Mouse (Mus musculus) intestine, embryonic 15.5 days (tissue): ENCODE measurements around the gene Gm44511. TPM values are rescaled to one million over a fixed set of nuclear protein-coding genes. Genes with fewer than 3 reads are reported as not detected.
A peak's percentile ranks its signal among the peaks of the same experiment; 100 is the strongest.

ENCODE experiments used
- ATAC-seq: fragments of 200-750 bp; cut with Nextera tagmentation; 2 replicates; pipeline ENCODE4 v1.8.0; 2017; ENCODE audit warnings: moderate TSS enrichment, moderate library complexity
- H3K27ac ChIP-seq: fragments of 300-500 bp; sonication (generic); 2 replicates; pipeline ENCODE4 v1.5.1; 2015; ENCODE audit warnings: mild to moderate bottlenecking, inconsistent platforms
- H3K27me3 ChIP-seq: fragments of 300-500 bp; sonication (generic); replicated peaks from 2 replicates; pipeline ENCODE4 v1.6.1; 2015; ENCODE audit warnings: inconsistent platforms
- H3K36me3 ChIP-seq: fragments of 300-500 bp; sonication (generic); 2 replicates; pipeline ENCODE4 v1.6.1; 2015; ENCODE audit warnings: inconsistent platforms
- H3K4me1 ChIP-seq: fragments of 300-500 bp; sonication (generic); replicated peaks from 2 replicates; pipeline ENCODE4 v1.6.1; 2015; ENCODE audit warnings: inconsistent platforms
- H3K4me2 ChIP-seq: fragments of 300-500 bp; sonication (generic); replicated peaks from 2 replicates; pipeline ENCODE4 v1.6.1; 2015; ENCODE audit warnings: mild to moderate bottlenecking, inconsistent platforms
- H3K4me3 ChIP-seq: fragments of 300-500 bp; sonication (generic); replicated peaks from 2 replicates; pipeline ENCODE4 v1.5.1; 2015; ENCODE audit warnings: inconsistent platforms
- H3K9ac ChIP-seq: fragments of 300-500 bp; sonication (generic); 2 replicates; pipeline ENCODE4 v1.6.1; 2015; ENCODE audit warnings: inconsistent platforms
- H3K9me3 ChIP-seq: fragments of 300-500 bp; sonication (generic); 2 replicates; pipeline ENCODE4 v1.6.1; 2016; ENCODE audit warnings: inconsistent platforms
- WGBS: fragments of 180-500 bp; shearing (Covaris S2); methylation state at CpG from one replicate; pipeline ENCODE4 v1.1.7; 2015; 5-methylcytosine and 5-hydroxymethylcytosine counted together
- polyA plus RNA-seq: library from polyadenylated mRNA; unstranded; fragments of >200 nt; fragmentation: Nextera tagmentation; extraction: Ambion mirVana; gene quantifications from 2 replicates; pipeline ENCODE4 v1.2.1, GENCODE M21; 2015

Gene Gm44511
- polyA plus RNA-seq: not detected in 2 replicates

GRCm38 (mm10) chr6:128826132-128826531 lies at the start of gene Gm44511, which contains the start of gene Klrb1b:
Gm44511 (minus strand) TSS chr6:128826315.
Klrb1b (minus strand) TSS chr6:128826331.
- no peak for ATAC-seq
- Histone ChIP-seq H3K4me3 (no peak within 1 kb of the TSS), H3K27ac (no peak within 1 kb of the TSS), H3K9ac (no peak within 1 kb of the TSS), H3K4me1 (no peaks in the 10 kb centered on the region), H3K27me3 (no peaks in the 10 kb centered on the region), H3K4me2 (no peak within 1 kb of the TSS), H3K9me3 (no peaks in the 10 kb centered on the region), H3K36me3 (no peaks in the 10 kb centered on the region)
- 88% methylated on average over 6 of the region's 6 CpGs for WGBS

GRCm38 (mm10) chr6:128871910-128872610 lies 45.9 kb upstream of the Gm44511 start:
- WGBS: 88% methylated on average over 1 of the region's 1 CpGs
- ATAC-seq: no peak
- no peaks in the 10 kb centered on the region for H3K9me3 ChIP-seq

DNA sequence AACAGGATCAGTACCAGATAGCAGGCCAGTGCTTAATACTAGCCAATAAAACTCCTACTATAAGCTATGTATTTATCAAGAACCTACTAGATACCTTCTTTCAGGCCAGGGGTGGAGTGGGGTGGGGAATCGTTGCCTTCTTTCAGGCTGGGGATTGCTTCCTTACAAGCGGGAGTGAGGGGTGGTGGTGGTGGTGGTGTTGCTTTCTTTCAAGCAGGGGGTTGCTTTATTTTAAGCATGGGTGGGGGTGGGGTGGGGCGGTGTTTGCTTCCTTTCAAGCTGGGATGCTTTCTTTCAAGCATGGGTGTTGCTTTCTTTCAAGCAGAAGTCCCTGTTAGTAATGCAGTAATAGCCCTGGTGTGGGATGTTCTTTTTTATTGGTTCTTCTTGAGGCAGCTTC lies 42.7 kb upstream of the Gm44511 start:
- Histone ChIP-seq H3K36me3 (no peaks in the 10 kb centered on the region), H3K9ac (no peak overlapping the region), H3K4me3 (no peak overlapping the region), H3K9me3 (no peaks in the 10 kb centered on the region), H3K27me3 (no peaks in the 10 kb centered on the region), H3K4me2 (no peak overlapping the region), H3K4me1 (no peaks in the 10 kb centered on the region), H3K27ac (no peak overlapping the region)
- no peak for ATAC-seq
- WGBS: 31% methylated on average over 3 of the region's 3 CpGs

More at GRCm38 (mm10) chr6:128871910-128872610, 45.9 kb upstream of the Gm44511 start:
- Histone ChIP-seq H3K27ac (no peak overlapping the region), H3K4me2 (no peak overlapping the region), H3K36me3 (no peaks in the 10 kb centered on the region), H3K4me1 (no peaks in the 10 kb centered on the region), H3K4me3 (no peak overlapping the region), H3K9ac (no peak overlapping the region), H3K27me3 (no peaks in the 10 kb centered on the region)

- Histone ChIP-seq H3K9ac (no peak overlapping the region), H3K27me3 (no peaks in the 10 kb centered on the region), H3K4me2 (no peak overlapping the region), H3K36me3 (no peaks in the 10 kb centered on the region), H3K4me1 (no peaks in the 10 kb centered on the region), H3K27ac (no peak overlapping the region), H3K4me3 (no peak overlapping the region), H3K9me3 (no peaks in the 10 kb centered on the region)
- ATAC-seq: no peak
- 87% methylated on average over 2 of the region's 2 CpGs for WGBS
These were observed 31.9 kb upstream of the Gm44511 start for GRCm38 (mm10) chr6:128857976-128858375.

DNA sequence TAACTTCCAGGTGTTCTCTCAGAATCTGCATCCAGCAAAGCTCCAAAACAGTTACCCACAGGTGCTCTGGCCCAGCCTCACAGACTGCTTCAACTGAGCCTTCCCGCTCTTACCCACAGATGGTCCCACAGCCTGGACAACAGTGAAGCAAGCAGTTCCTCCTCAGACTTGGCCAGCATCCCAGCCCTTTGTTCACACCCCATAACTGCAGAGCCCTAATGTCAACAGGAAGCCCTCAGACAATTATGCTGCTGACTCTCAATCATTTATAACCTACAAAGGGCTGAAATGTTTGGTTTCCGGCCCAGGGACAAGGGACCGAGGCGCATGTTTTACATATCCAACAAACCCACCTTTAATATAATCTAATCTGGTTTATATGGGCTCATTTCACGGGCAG lies 30.1 kb upstream of the Gm44511 start:
- H3K9me3 ChIP-seq: no peaks in the 10 kb centered on the region
- ATAC-seq: peak; percentile 74
- no peaks in the 10 kb centered on the region for H3K27me3 ChIP-seq
- H3K9ac ChIP-seq: no peak overlapping the region
- no peaks in the 10 kb centered on the region for H3K36me3 ChIP-seq
- H3K27ac ChIP-seq: no peak overlapping the region
- no peaks in the 10 kb centered on the region for H3K4me1 ChIP-seq
- H3K4me2 ChIP-seq: no peak overlapping the region
- H3K4me3 ChIP-seq: no peak overlapping the region
- 41% methylated on average over 5 of the region's 5 CpGs for WGBS

- H3K36me3 ChIP-seq: no peaks in the 10 kb centered on the region
- no peaks in the 10 kb centered on the region for H3K9me3 ChIP-seq
- WGBS: 51% methylated on average over 1 of the region's 1 CpGs
- H3K4me3 ChIP-seq: no peak overlapping the region
- peak; percentile 44; the same call in 1 of the 2 replicates for ATAC-seq
- no peak overlapping the region for H3K9ac ChIP-seq
- no peak overlapping the region for H3K27ac ChIP-seq
- H3K4me2 ChIP-seq: no peak overlapping the region
- H3K27me3 ChIP-seq: no peaks in the 10 kb centered on the region
- 0 out of 2 replicates have a peak, but pooled peaks cover 2% of the 10 kb centered on the region for H3K4me1 ChIP-seq
These were observed 29.4 kb upstream of the Gm44511 start for GRCm38 (mm10) chr6:128855477-128855876.

DNA sequence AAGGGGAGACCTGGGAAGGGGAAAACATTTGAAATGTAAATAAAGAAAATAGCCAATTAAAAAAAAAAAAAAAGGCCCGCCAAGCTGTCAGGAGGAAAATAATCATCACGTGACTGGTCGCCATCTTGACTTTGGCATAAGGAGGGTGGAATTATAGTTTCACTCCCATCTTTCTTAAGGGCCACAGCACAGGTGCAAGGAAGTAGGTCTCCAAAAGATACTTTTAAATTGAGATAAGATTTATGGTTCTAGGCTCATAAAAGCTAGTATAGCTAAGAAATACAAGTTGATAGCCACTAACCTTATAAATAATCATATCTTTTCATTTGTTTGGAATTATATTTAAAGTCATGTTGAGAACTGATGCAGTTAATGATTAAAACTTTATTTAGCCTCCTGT lies 28.8 kb upstream of the Gm44511 start:
- ATAC-seq: peak; percentile 50
- WGBS: 81% methylated on average over 3 of the region's 3 CpGs
- H3K27me3 ChIP-seq: no peaks in the 10 kb centered on the region

GRCm38 (mm10) chr6:128854024-128854820 lies 28.1 kb upstream of the Gm44511 start:
- Histone ChIP-seq H3K9me3 (no peaks in the 10 kb centered on the region), H3K9ac (no peak overlapping the region), H3K4me3 (no peak overlapping the region), H3K4me2 (no peak overlapping the region), H3K27me3 (no peaks in the 10 kb centered on the region), H3K36me3 (no peaks in the 10 kb centered on the region), H3K4me1 (0 out of 2 replicates have a peak, but pooled peaks cover 2% of the 10 kb centered on the region), H3K27ac (0 out of 2 replicates have a peak overlapping the region, but pooled peaks have one; percentile 14)
- ATAC-seq: peak; percentile 58
- WGBS: 48% methylated on average over 12 of the region's 12 CpGs

More for the DNA sequence above, 28.8 kb upstream of the Gm44511 start:
- Histone ChIP-seq H3K9me3 (no peaks in the 10 kb centered on the region), H3K9ac (no peak overlapping the region), H3K27ac (no peak overlapping the region), H3K4me2 (no peak overlapping the region), H3K4me1 (0 out of 2 replicates have a peak, but pooled peaks cover 2% of the 10 kb centered on the region), H3K36me3 (no peaks in the 10 kb centered on the region), H3K4me3 (no peak overlapping the region)

DNA sequence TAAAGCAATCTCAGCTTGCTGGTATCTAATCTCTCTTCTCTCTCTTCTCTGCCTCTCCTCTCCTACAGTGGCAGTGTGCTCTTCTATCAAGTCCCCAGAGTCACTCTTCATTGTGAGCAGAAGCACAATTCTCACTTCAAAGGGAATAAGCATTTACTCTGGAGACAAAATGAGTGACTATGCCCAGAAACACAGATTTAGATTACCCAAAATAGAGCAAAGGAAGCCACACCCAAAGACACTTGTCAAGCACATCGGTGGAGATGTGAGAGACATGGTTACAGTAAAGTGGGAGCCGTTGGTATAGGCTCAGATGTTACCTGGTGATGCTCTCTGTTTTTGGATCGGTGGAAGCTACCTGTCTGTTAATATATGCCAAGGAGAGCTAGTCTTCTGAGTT lies 26.7 kb upstream of the Gm44511 start:
- Histone ChIP-seq H3K4me3 (no peak overlapping the region), H3K9me3 (no peaks in the 10 kb centered on the region), H3K4me2 (no peak overlapping the region), H3K27me3 (no peaks in the 10 kb centered on the region), H3K4me1 (0 out of 2 replicates have a peak, but pooled peaks cover 2% of the 10 kb centered on the region), H3K9ac (no peak overlapping the region), H3K27ac (no peak overlapping the region), H3K36me3 (no peaks in the 10 kb centered on the region)
- no peak for ATAC-seq
- 77% methylated on average over 3 of the region's 3 CpGs for WGBS

- H3K4me3 ChIP-seq: no peak overlapping the region
- H3K27me3 ChIP-seq: no peaks in the 10 kb centered on the region
- H3K4me2 ChIP-seq: no peak overlapping the region
- no peaks in the 10 kb centered on the region for H3K36me3 ChIP-seq
- 80% methylated on average over 2 of the region's 2 CpGs for WGBS
- no peak overlapping the region for H3K9ac ChIP-seq
- no peak overlapping the region for H3K27ac ChIP-seq
- H3K4me1 ChIP-seq: 0 out of 2 replicates have a peak, but pooled peaks cover 2% of the 10 kb centered on the region
- ATAC-seq: no peak
- no peaks in the 10 kb centered on the region for H3K9me3 ChIP-seq
These were observed 25.0 kb upstream of the Gm44511 start for GRCm38 (mm10) chr6:128851151-128851550.

DNA sequence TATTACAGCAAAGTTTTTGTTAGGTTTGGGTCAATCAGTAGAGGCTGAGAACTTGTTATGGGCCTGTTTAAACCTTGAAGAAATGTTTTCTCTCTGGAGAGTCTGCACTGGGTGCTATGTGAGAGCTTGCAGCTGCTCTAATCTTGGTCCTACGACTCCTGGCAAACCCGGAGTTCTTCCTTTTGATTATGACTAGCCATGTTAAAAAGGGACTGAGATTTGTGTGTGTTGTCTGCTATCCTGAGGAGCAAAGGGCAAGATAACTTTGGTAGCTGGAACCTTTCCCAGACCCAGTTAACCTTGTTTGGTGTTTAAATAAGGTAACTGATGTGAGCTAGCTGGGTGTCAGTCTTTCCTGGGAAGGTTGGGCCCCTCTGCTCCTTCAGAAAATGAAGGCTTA lies 24.6 kb upstream of the Gm44511 start:
- Histone ChIP-seq H3K36me3 (no peaks in the 10 kb centered on the region), H3K4me3 (no peak overlapping the region), H3K4me2 (no peak overlapping the region), H3K9ac (no peak overlapping the region), H3K27me3 (no peaks in the 10 kb centered on the region), H3K27ac (no peak overlapping the region), H3K4me1 (0 out of 2 replicates have a peak, but pooled peaks cover 2% of the 10 kb centered on the region), H3K9me3 (no peaks in the 10 kb centered on the region)
- ATAC-seq: no peak
- WGBS: 40% methylated on average over 2 of the region's 2 CpGs

- no peak overlapping the region for H3K4me2 ChIP-seq
- no peak overlapping the region for H3K4me3 ChIP-seq
- 0 out of 2 replicates have a peak, but pooled peaks cover 4% of the 10 kb centered on the region for H3K4me1 ChIP-seq
- 54% methylated on average over 2 of the region's 2 CpGs for WGBS
- H3K27me3 ChIP-seq: no peaks in the 10 kb centered on the region
- no peak overlapping the region for H3K27ac ChIP-seq
- no peak for ATAC-seq
- no peaks in the 10 kb centered on the region for H3K36me3 ChIP-seq
- H3K9me3 ChIP-seq: no peaks in the 10 kb centered on the region
- no peak overlapping the region for H3K9ac ChIP-seq
These were observed 23.8 kb upstream of the Gm44511 start for GRCm38 (mm10) chr6:128849902-128850301.
